Mouse (Mus musculus) kidney, adult 10 weeks (tissue): ENCODE results near the gene Clmp. TPM values are rescaled to one million over a fixed set of nuclear protein-coding genes. Genes with fewer than 3 reads are reported as not detected.

ENCODE experiments used
- polyA plus RNA-seq: library from polyadenylated mRNA; stranded (reverse); fragments of 350-450 nt; fragmentation: Illumina TruSeq; extraction: RNeasy Lipid Tissue Mini Kit (QIAGEN cat#74804); gene quantifications from one replicate; pipeline ENCODE4 v1.2.3, GENCODE M21; 2014; ENCODE audit warnings: low read depth, low replicate concordance

The Clmp gene
- 5.7 TPM for polyA plus RNA-seq

DNA sequence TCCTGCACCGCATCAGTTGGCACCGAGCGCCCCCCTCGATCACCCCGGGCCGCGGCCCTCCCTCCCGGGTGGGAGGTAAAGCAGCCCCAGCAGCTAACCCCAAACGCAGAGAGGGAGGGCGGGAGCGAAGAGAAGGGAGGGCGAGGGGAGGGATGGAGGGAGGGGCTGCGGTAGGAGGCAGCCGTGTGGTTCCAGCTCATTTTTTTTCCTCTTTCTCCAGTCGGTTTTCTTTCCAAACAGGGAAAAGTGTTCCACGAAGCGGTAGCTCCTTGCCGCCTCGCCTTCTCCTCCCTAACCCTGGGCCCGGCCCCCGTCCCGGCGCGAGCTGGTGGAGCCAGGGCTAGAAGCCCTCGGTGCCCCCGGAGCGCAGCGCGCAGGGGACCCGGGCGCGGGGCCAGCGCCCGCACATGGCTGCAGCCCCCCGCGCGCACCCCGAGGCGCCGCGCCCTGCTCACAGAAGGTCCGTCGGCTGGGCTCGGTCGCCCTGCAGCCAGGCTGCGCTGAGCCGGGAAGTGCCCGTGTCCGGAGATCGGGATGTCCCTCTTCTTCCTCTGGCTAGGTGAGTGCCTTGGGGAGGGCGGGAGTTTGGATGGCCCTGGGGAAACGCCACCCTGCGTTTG lies at the start of gene Clmp:
Gene Clmp (plus strand): TSS at position 162 of the 620 bp plus-strand sequence.

DNA sequence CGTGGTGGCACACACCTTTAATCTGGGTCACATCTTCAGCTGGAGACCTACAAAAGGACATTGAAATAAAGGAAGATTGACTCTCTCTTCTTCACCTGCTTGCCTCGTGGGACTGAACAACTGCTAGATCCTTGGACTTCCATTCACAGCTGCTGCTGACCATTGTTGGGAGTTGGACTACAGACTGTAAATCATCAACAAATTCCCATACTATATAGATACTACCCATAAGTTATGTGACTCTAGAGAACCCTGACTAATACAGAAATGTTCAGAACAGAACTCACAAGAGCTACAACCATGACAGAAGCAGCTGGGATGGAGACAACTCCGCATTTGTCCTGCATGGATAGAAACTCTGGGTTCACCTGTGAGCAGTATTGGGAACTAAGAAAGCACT lies 15.4 kb upstream of the Clmp start, which contains the start of gene Gm21915:
Gene Gm21915 (plus strand): TSS at position 301 of the 400 bp plus-strand sequence.

DNA sequence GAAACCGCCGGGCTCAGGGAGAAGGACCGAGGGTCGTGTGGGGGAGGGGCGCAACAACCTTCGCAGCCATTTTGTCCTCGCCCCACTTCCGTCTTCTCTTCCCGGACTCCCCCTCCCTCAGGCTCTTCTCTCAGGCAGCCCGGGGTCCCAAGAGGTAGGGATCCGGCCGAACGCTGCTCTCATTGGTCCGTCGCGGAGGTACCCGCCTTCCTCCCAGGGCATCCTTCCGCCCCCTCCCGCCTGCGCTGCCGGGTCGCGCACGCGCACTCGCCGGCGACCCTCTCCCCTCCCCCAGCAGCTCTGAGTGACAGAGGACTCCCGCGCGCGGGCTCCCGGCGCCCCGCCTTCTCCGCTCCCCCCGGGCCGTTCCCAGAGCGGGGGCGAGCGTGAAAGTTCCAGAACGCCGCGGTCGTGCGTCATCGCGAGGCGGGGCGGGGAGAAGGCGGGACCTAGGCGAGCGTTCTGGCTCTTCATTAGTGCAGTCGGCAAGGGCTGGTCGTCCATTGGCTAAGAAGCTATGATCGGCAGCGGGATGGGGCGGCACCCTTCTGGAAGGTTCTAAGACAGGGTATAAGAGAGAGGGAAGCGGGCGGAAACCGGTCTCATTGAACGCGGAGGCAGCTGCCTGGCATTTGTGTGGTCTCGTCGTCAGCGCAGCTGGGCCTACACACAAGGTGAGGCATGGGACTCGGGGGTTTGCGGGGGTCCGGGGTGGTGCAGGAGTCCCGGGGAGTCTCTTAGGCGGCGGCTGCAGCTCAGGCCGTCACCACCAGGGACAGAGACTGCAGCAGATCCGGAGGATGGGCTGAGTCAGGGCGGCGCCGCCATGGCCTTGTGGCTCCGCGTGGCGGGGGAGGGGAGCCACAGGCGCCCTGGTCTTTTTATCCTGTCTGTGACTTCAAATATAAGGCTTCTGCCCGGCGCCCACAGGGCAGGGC lies 115.2 kb downstream of the Clmp start, which contains the start of gene Hspa8:
Gene Hspa8 (plus strand): TSS at position 310 of the 938 bp plus-strand sequence.

Other genes starting within 250 kb of the Clmp start
- 79.0 TPM for gene Gramd1b, start 154.6 kb upstream of the Clmp start, polyA plus RNA-seq
- gene Gm21915, start 15.3 kb upstream of the Clmp start, polyA plus RNA-seq: not detected
- 2,252 TPM for gene Hspa8, start 115.0 kb downstream of the Clmp start, polyA plus RNA-seq
- gene Bsx, start 188.2 kb downstream of the Clmp start, polyA plus RNA-seq: not detected